Mouse (Mus musculus) megakaryocyte, embryonic 14.5 days (primary cell): ENCODE data around the gene Armc9.

Source experiments
- FLI1 ChIP-seq: IDR thresholded peaks from 2 replicates; pipeline ENCODE4 v1.6.1; 2012; ENCODE audit warnings: low read length, inconsistent platforms, mixed read lengths
- GATA1 ChIP-seq: IDR thresholded peaks from 3 replicates; pipeline ENCODE4 v1.6.1; 2012; ENCODE audit warnings: mixed read lengths, low read length, inconsistent platforms, borderline replicate concordance

- no peak for TF ChIP-seq FLI1
- TF ChIP-seq GATA1, result no peak
Observed at GRCm38 (mm10) chr1:86300731-86301130, 146.2 kb downstream of the Armc9 start.
